Mouse (Mus musculus) central nervous system, embryonic 18 days (tissue): ENCODE results near the gene Cbl. TPM values are rescaled to one million over a fixed set of nuclear protein-coding genes. Genes with fewer than 3 reads are reported as not detected.

Source experiments
- polyA plus RNA-seq: library from polyadenylated mRNA; depleted of rRNA; stranded (reverse); fragments of >200 nt; gene quantifications from 2 replicates; pipeline ENCODE4 v1.2.3, GENCODE M21; 2012; rRNA removed

Cbl gene
- 22.3 and 23.5 TPM in 2 replicates for polyA plus RNA-seq

GRCm38 (mm10) chr9:44233802-44234478, at the start of gene Cbl:
TSS of gene Cbl (minus strand) at chr9:44234049.

GRCm38 (mm10) chr9:44268432-44268831, 34.6 kb upstream of the Cbl start, which contains the start of gene Nlrx1:
TSS of gene Nlrx1 (minus strand) at chr9:44268599.

GRCm38 (mm10) chr9:44251314-44251713, 17.5 kb upstream of the Cbl start, which contains the start of gene Pdzd3:
TSS of gene Pdzd3 (minus strand) at chr9:44251471.

GRCm38 (mm10) chr9:44240399-44240798, 6.5 kb upstream of the Cbl start, which contains the start of gene Ccdc153:
TSS of gene Ccdc153 (plus strand) at chr9:44240676.

GRCm38 (mm10) chr9:44134101-44134850, 99.6 kb downstream of the Cbl start, which contains the start of gene Mcam:
TSS of gene Mcam (plus strand) at chr9:44134469.

GRCm38 (mm10) chr9:44113105-44113789, 120.6 kb downstream of the Cbl start, which contains the start of the genes Gm49380 and Rnf26:
TSS of gene Gm49380 (minus strand) at chr9:44113500.
TSS of gene Rnf26 (minus strand) at chr9:44113517.

GRCm38 (mm10) chr9:44107110-44107509, 126.7 kb downstream of the Cbl start, which contains the start of gene C1qtnf5:
TSS of gene C1qtnf5 (plus strand) at chr9:44107245.

GRCm38 (mm10) chr9:44101490-44101889, 132.4 kb downstream of the Cbl start, which contains the start of gene Mfrp:
TSS of gene Mfrp (plus strand) at chr9:44101729.

Other genes starting within 250 kb of the Cbl start
- gene Thy1, start 190.7 kb downstream of the Cbl start, polyA plus RNA-seq: 89.1 and 94.5 TPM in 2 replicates
- gene Usp2, start 167.0 kb downstream of the Cbl start, polyA plus RNA-seq: 3.0 and 3.5 TPM in 2 replicates
- 0.51 and 1.5 TPM in 2 replicates for gene Mfrp, start 132.3 kb downstream of the Cbl start, polyA plus RNA-seq
- 9.3 and 11.2 TPM in 2 replicates for gene C1qtnf5, start 126.8 kb downstream of the Cbl start, polyA plus RNA-seq
- gene Gm49380, start 120.5 kb downstream of the Cbl start, polyA plus RNA-seq: 0.14 and 0.20 TPM in 2 replicates
- gene Rnf26, start 120.5 kb downstream of the Cbl start, polyA plus RNA-seq: 23.1 and 24.4 TPM in 2 replicates
- 17.9 and 19.4 TPM in 2 replicates for gene Mcam, start 99.6 kb downstream of the Cbl start, polyA plus RNA-seq
- 1.2 and 2.8 TPM in 2 replicates for gene Ccdc153, start 6.6 kb upstream of the Cbl start, polyA plus RNA-seq
- 0.75 and 0.79 TPM in 2 replicates for gene Pdzd3, start 17.4 kb upstream of the Cbl start, polyA plus RNA-seq
- 3.6 and 3.8 TPM in 2 replicates for gene Nlrx1, start 34.5 kb upstream of the Cbl start, polyA plus RNA-seq
- 82.8 and 93.4 TPM in 2 replicates for gene Abcg4, start 54.6 kb upstream of the Cbl start, polyA plus RNA-seq
- gene Hinfp, start 71.6 kb upstream of the Cbl start, polyA plus RNA-seq: 42.4 and 43.8 TPM in 2 replicates
- gene C2cd2l, start 86.2 kb upstream of the Cbl start, polyA plus RNA-seq: 56.8 and 62.1 TPM in 2 replicates
- 37.3 and 39.1 TPM in 2 replicates for gene Dpagt1, start 92.0 kb upstream of the Cbl start, polyA plus RNA-seq
- gene H2afx, start 100.6 kb upstream of the Cbl start, polyA plus RNA-seq: 123 and 133 TPM in 2 replicates
- gene Hmbs, start 110.2 kb upstream of the Cbl start, polyA plus RNA-seq: 37.8 and 38.9 TPM in 2 replicates
- 31.1 and 35.4 TPM in 2 replicates for gene Vps11, start 127.6 kb upstream of the Cbl start, polyA plus RNA-seq
- 49.9 and 50.9 TPM in 2 replicates for gene Hyou1, start 145.4 kb upstream of the Cbl start, polyA plus RNA-seq
- gene Slc37a4, start 162.8 kb upstream of the Cbl start, polyA plus RNA-seq: 60.4 and 61.0 TPM in 2 replicates
- 785 and 795 TPM in 2 replicates for gene Rps25, start 173.1 kb upstream of the Cbl start, polyA plus RNA-seq
- 207 and 215 TPM in 2 replicates for gene Trappc4, start 173.6 kb upstream of the Cbl start, polyA plus RNA-seq
- gene Ccdc84, start 184.5 kb upstream of the Cbl start, polyA plus RNA-seq: 55.8 and 58.3 TPM in 2 replicates
- gene Foxr1, start 207.1 kb upstream of the Cbl start, polyA plus RNA-seq: not detected in 2 replicates
- gene Upk2, start 220.9 kb upstream of the Cbl start, polyA plus RNA-seq: 0.08 TPM in 1 of 2 replicates, not detected in the other
- 13.9 and 19.7 TPM in 2 replicates for gene Bcl9l, start 248.8 kb upstream of the Cbl start, polyA plus RNA-seq